ENCODE assay signal across 7 mouse cellular contexts in genomic region chr4:107923145-107923802, GRCm38 (mm10). TPM values are rescaled to one million over a fixed set of nuclear protein-coding genes. Genes with fewer than 3 reads are reported as not detected.
DNase-seq lines count a peak whose midpoint lies in the region; ATAC-seq and TF ChIP-seq lines count a peak whose summit lies in the region.

TSS of gene Cpt2 (minus strand) at chr4:107923610.

- peak within 1 kb of the TSS; percentile 73 for H3K27ac ChIP-seq in embryonic facial prominence, embryonic 13.5 days
- peak within 1 kb of the TSS; percentile 96 for H3K27ac ChIP-seq in heart, adult 2 months
- H3K27ac ChIP-seq in limb, embryonic 13.5 days, result peak within 1 kb of the TSS; percentile 79; the same call in 1 of the 2 replicates
- H3K27ac ChIP-seq in midbrain, embryonic 16.5 days (ENCODE audit: low read length), result peak within 1 kb of the TSS; percentile 55; the same call in 1 of the 2 replicates

- peak; percentile 84 for ATAC-seq in embryonic facial prominence, embryonic 13.5 days (ENCODE audit: insufficient number of reproducible peaks, insufficient read depth, low FRiP score, low TSS enrichment, low read depth)
- peak; percentile 91 for ATAC-seq in limb, embryonic 13.5 days (ENCODE audit: low FRiP score, low read depth)
- peak; percentile 95 for ATAC-seq in midbrain, embryonic 16.5 days

- WGBS in embryonic facial prominence, embryonic 13.5 days, result 1% methylated on average over 38 of the region's 38 CpGs
- WGBS in heart, adult 2 months, result under 1% methylated on average over 38 of the region's 38 CpGs
- WGBS in limb, embryonic 13.5 days, result under 1% methylated on average over 38 of the region's 38 CpGs
- 2% methylated on average over 38 of the region's 38 CpGs for WGBS in midbrain, embryonic 16.5 days

- DNase-seq in adrenal gland, postnatal 25 days, result peak; percentile 95
- DNase-seq in heart, adult 2 months, result peak; percentile 96 to 97
- peak; percentile 96 to 97 for DNase-seq in kidney, adult 8-10 months
- peak; percentile 93 to 96 for DNase-seq in spleen, postnatal 10 days (ENCODE audit: low spot score in 2 of 2)

- peak; percentile 54; the same call in 1 of the 2 replicates for TF ChIP-seq EP300 in heart, adult 2 months (IDR thresholded peaks at IDR 0.05; ENCODE audit: insufficient read depth, low read depth, low read length)

- intact Hi-C loops in heart, adult 2 months (cut with DNase I), result loop anchor here (2.0 kb wide), 1 partner anchor 34 kb away; the partner anchor contains the start of gene 0610037L13Rik

- peak within 1 kb of the TSS; percentile 79 for H3K4me2 ChIP-seq in embryonic facial prominence, embryonic 13.5 days
- peak within 1 kb of the TSS; percentile 76 for H3K4me2 ChIP-seq in limb, embryonic 13.5 days (replicated peaks)
- H3K4me2 ChIP-seq in midbrain, embryonic 16.5 days (ENCODE audit: low read length), result peak within 1 kb of the TSS; percentile 90

- H3K4me1 ChIP-seq in embryonic facial prominence, embryonic 13.5 days, result peaks cover 18% of the 10 kb centered on the region
- peaks cover 17% of the 10 kb centered on the region for H3K4me1 ChIP-seq in heart, adult 2 months (ENCODE audit: control insufficient read depth, insufficient read depth, low read length)
- peaks cover 21% of the 10 kb centered on the region for H3K4me1 ChIP-seq in limb, embryonic 13.5 days
- H3K4me1 ChIP-seq in midbrain, embryonic 16.5 days (ENCODE audit: control insufficient read depth, insufficient read depth, low read length), result peaks cover 12% of the 10 kb centered on the region

- H3K9ac ChIP-seq in embryonic facial prominence, embryonic 13.5 days, result peak within 1 kb of the TSS; percentile 90
- H3K9ac ChIP-seq in heart, adult 2 months (ENCODE audit: low read depth, low read length), result peak within 1 kb of the TSS; percentile 86
- peak within 1 kb of the TSS; percentile 86 for H3K9ac ChIP-seq in limb, embryonic 13.5 days
- peak within 1 kb of the TSS; percentile 87 for H3K9ac ChIP-seq in midbrain, embryonic 16.5 days (ENCODE audit: low read depth, low read length)

- peak; percentile 96 for TF ChIP-seq POLR2A in heart, adult 2 months (IDR thresholded peaks at IDR 0.05; ENCODE audit: insufficient read depth, low read depth, low read length)

- H3K79me2 ChIP-seq in heart, adult 2 months (replicated peaks; ENCODE audit: control insufficient read depth, insufficient read depth, low read length), result peaks cover 2% of the 10 kb centered on the region; the same call in 1 of the 2 replicates

- TF ChIP-seq CTCF in heart, adult 2 months (IDR thresholded peaks at IDR 0.05), result peak; percentile 60

- H3K36me3 ChIP-seq in embryonic facial prominence, embryonic 13.5 days, result no peaks in the 10 kb centered on the region
- peaks cover 14% of the 10 kb centered on the region for H3K36me3 ChIP-seq in heart, adult 2 months (ENCODE audit: control insufficient read depth, insufficient read depth, low read length)
- H3K36me3 ChIP-seq in limb, embryonic 13.5 days, result peaks cover 7% of the 10 kb centered on the region; the same call in 1 of the 2 replicates
- H3K36me3 ChIP-seq in midbrain, embryonic 16.5 days (ENCODE audit: control insufficient read depth, insufficient read depth, low read length), result no peaks in the 10 kb centered on the region

- H3K4me3 ChIP-seq in embryonic facial prominence, embryonic 13.5 days, result peak within 1 kb of the TSS; percentile 78
- peak within 1 kb of the TSS; percentile 73 for H3K4me3 ChIP-seq in heart, adult 2 months
- peak within 1 kb of the TSS; percentile 80 for H3K4me3 ChIP-seq in limb, embryonic 13.5 days
- peak within 1 kb of the TSS; percentile 63 for H3K4me3 ChIP-seq in midbrain, embryonic 16.5 days (ENCODE audit: low read depth, low read length)

- no peaks in the 10 kb centered on the region for H3K9me3 ChIP-seq in embryonic facial prominence, embryonic 13.5 days
- H3K9me3 ChIP-seq in limb, embryonic 13.5 days, result no peaks in the 10 kb centered on the region
- no peaks in the 10 kb centered on the region for H3K9me3 ChIP-seq in midbrain, embryonic 16.5 days (replicated peaks; ENCODE audit: control insufficient read depth, low read length, poor library complexity, severe bottlenecking)

- no peaks in the 10 kb centered on the region for H3K27me3 ChIP-seq in embryonic facial prominence, embryonic 13.5 days
- no peaks in the 10 kb centered on the region for H3K27me3 ChIP-seq in heart, adult 2 months (ENCODE audit: control insufficient read depth, insufficient read depth, low read length)
- H3K27me3 ChIP-seq in limb, embryonic 13.5 days, result no peaks in the 10 kb centered on the region
- H3K27me3 ChIP-seq in midbrain, embryonic 16.5 days (ENCODE audit: control insufficient read depth, insufficient read depth, low read depth, low read length), result no peaks in the 10 kb centered on the region

RNA-seq across cellular contexts. Expression of gene Cpt2, which starts in this region (rescaled TPM):
- 180 TPM in 2 replicates for total RNA-seq in adrenal gland, postnatal 25 days (2021)
- 24.2 and 26.5 TPM in 2 replicates for polyA plus RNA-seq in embryonic facial prominence, embryonic 13.5 days (2015; fragmentation: Nextera tagmentation; extraction: Ambion mirVana)
- total RNA-seq in heart, adult 2 months (2021), result 100 to 1,000 TPM; 275 to 281 TPM
- 278 and 312 TPM in 2 replicates for polyA plus RNA-seq in heart, adult 2 months (2012; rRNA removed)
- polyA plus RNA-seq in limb, embryonic 13.5 days (2015; fragmentation: Nextera tagmentation; extraction: Ambion mirVana), result 27.1 and 27.4 TPM in 2 replicates
- polyA plus RNA-seq in midbrain, embryonic 16.5 days (2015; fragmentation: Nextera tagmentation; extraction: Ambion mirVana), result 11.6 and 14.3 TPM in 2 replicates

Comparison
In these comparisons a context has a peak if more than half of its experiments do, and no peak if none do; other contexts are left out.
1. Peak in every context shown above with its lines: DNase-seq, ATAC-seq, H3K4me3 ChIP-seq and H3K27ac ChIP-seq.